Mouse (Mus musculus) liver, embryonic 16.5 days (tissue): Measurements from ENCODE around the gene Pgap3. TPM values are rescaled to one million over a fixed set of nuclear protein-coding genes. Genes with fewer than 3 reads are reported as not detected.

Experiments
- ATAC-seq: fragments of 200-750 bp; cut with Nextera tagmentation; 2 replicates; pipeline ENCODE4 v1.8.0; 2017; ENCODE audit warnings: low read depth, mild to moderate bottlenecking, moderate number of reproducible peaks, moderate library complexity
- H3K27ac ChIP-seq: fragments of 300-500 bp; sonication (generic); 2 replicates; pipeline ENCODE4 v1.5.1; 2014; ENCODE audit warnings: mild to moderate bottlenecking, low read length
- H3K27me3 ChIP-seq: fragments of 300-500 bp; sonication (generic); 2 replicates; pipeline ENCODE4 v1.6.1; 2014; ENCODE audit warnings: low read depth, low read length, mixed read lengths; ENCODE audit not compliant: control insufficient read depth, insufficient read depth
- H3K36me3 ChIP-seq: fragments of 300-500 bp; sonication (generic); 2 replicates; pipeline ENCODE4 v1.6.1; 2014; ENCODE audit warnings: mild to moderate bottlenecking; ENCODE audit not compliant: control insufficient read depth, insufficient read depth
- H3K4me1 ChIP-seq: fragments of 300-500 bp; sonication (generic); 2 replicates; pipeline ENCODE4 v1.6.1; 2014; ENCODE audit warnings: low read depth, low read length, mixed read lengths; ENCODE audit not compliant: control insufficient read depth
- H3K4me2 ChIP-seq: fragments of 300-500 bp; sonication (generic); 2 replicates; pipeline ENCODE4 v1.6.1; 2014; ENCODE audit warnings: low read depth, low read length, mixed read lengths
- H3K4me3 ChIP-seq: fragments of 300-500 bp; sonication (generic); 2 replicates; pipeline ENCODE4 v1.5.1; 2014; ENCODE audit warnings: low read depth, mild to moderate bottlenecking, low read length
- H3K9ac ChIP-seq: fragments of 300-500 bp; sonication (generic); 2 replicates; pipeline ENCODE4 v1.6.1; 2014; ENCODE audit warnings: low read depth, low read length
- H3K9me3 ChIP-seq: fragments of 300-500 bp; sonication (generic); replicated peaks from 2 replicates; pipeline ENCODE4 v1.6.1; 2016; ENCODE audit warnings: low read length; ENCODE audit not compliant: control insufficient read depth
- WGBS: fragments of 180-500 bp; shearing (Covaris S2); extraction: QIAGEN DNeasy Blood & Tissue Kit; methylation state at CpG from one replicate; pipeline ENCODE4 v1.1.7; 2014; ENCODE audit not compliant: insufficient replicate concordance; 5-methylcytosine and 5-hydroxymethylcytosine counted together
- polyA plus RNA-seq: library from polyadenylated mRNA; unstranded; fragments of >200 nt; fragmentation: Nextera tagmentation; extraction: Ambion mirVana; gene quantifications from 2 replicates; pipeline ENCODE4 v1.2.1, GENCODE M21; 2015

The Pgap3 gene
- polyA plus RNA-seq, 1 experiment from 2014 or later, result 3.4 TPM

GRCm38 (mm10) chr11:98349308-98349707 is 51.0 kb downstream of the Pgap3 start:
- Histone ChIP-seq H3K27me3 (peaks cover 71% of the 10 kb centered on the region), H3K4me1 (no peaks in the 10 kb centered on the region; the same call in none of the 2 replicates), H3K27ac (no peak overlapping the region), H3K4me3 (no peak overlapping the region), H3K4me2 (no peak overlapping the region), H3K9ac (no peak overlapping the region), H3K36me3 (no peaks in the 10 kb centered on the region), H3K9me3 (no peaks in the 10 kb centered on the region)
- ATAC-seq, result no peak
- WGBS, result 9% methylated on average over 9 of the region's 9 CpGs

GRCm38 (mm10) chr11:98348083-98348961 is 52.0 kb downstream of the Pgap3 start, which contains the start of gene Ppp1r1b:
Gene Ppp1r1b, plus strand, starts transcription at chr11:98348404.
- 0 out of 2 replicates have a peak, but pooled peaks have one; percentile 9 for ATAC-seq
- H3K4me1 ChIP-seq, result no peaks in the 10 kb centered on the region; the same call in none of the 2 replicates
- no peaks in the 10 kb centered on the region for H3K9me3 ChIP-seq
- peak within 1 kb of the TSS; percentile 53 for H3K4me2 ChIP-seq
- H3K9ac ChIP-seq, result no peak within 1 kb of the TSS
- H3K36me3 ChIP-seq, result no peaks in the 10 kb centered on the region
- H3K27ac ChIP-seq, result no peak within 1 kb of the TSS
- H3K27me3 ChIP-seq, result peaks cover 70% of the 10 kb centered on the region
- WGBS, result 1% methylated on average over 55 of the region's 55 CpGs
- peak within 1 kb of the TSS; percentile 37 for H3K4me3 ChIP-seq

DNA sequence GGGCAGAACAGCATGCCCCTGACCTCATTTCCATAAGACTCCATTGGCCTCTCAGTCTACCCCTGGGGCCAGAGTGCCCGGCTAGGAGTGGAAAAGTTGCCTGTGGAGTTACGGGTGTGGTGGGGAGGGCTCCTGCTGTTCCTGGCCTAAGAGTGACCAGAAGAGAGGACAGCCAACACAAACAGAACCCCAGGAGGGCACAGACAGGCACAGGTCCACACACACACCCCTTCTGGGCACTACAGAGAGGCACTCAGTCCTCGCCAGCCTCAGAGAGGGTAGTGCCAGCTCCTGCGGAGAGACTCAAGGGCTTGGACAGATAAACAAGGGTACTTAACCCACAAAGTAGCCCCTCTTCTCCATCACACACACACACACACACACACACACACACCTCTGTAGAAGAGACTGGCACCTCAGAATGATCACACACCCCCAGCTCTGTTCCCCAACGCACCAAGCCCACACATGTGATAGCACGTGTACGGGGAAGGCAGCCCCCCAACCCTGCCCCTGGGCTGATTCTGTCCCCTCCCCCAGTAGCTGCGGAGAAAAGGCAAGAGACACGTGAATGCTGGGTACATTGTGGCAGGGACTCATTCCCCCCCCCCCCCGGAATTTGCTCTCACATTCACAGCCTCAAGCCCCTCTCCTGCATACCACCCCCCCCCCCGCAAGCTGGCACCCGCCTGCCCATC is 52.8 kb downstream of the Pgap3 start:
- Histone ChIP-seq H3K4me1 (peaks cover 4% of the 10 kb centered on the region), H3K9me3 (no peaks in the 10 kb centered on the region), H3K4me2 (no peak overlapping the region), H3K9ac (no peak overlapping the region), H3K27ac (no peak overlapping the region), H3K27me3 (peaks cover 75% of the 10 kb centered on the region), H3K36me3 (no peaks in the 10 kb centered on the region), H3K4me3 (no peak overlapping the region)
- ATAC-seq, result no peak
- 19% methylated on average over 8 of the region's 12 CpGs for WGBS

DNA sequence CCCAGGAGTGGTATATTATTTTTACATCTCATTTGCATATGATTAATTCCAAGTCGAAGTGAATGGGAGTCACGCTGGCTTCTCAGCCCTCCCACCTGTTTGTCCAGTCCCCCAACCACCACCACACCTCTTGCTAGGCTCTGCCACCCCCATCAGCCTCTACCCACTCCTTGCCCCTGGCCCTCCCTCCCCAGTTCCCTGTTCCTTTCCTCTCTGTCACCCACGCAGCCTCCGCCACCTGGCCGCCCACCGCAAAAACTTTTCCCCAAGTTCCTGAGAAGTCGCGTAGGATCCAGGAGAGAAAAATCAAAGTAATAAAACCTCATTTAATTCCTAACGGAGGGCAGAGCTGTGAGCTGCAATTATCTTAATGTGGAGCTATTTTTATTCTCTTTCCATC is 54.1 kb downstream of the Pgap3 start:
- no peak overlapping the region for H3K9ac ChIP-seq
- 12% methylated on average over 9 of the region's 9 CpGs for WGBS
- no peaks in the 10 kb centered on the region for H3K9me3 ChIP-seq
- no peaks in the 10 kb centered on the region for H3K36me3 ChIP-seq
- no peak overlapping the region for H3K4me3 ChIP-seq
- H3K27me3 ChIP-seq, result peaks cover 79% of the 10 kb centered on the region
- H3K4me1 ChIP-seq, result peaks cover 4% of the 10 kb centered on the region
- H3K4me2 ChIP-seq, result no peak overlapping the region
- no peak overlapping the region for H3K27ac ChIP-seq
- ATAC-seq, result no peak

DNA sequence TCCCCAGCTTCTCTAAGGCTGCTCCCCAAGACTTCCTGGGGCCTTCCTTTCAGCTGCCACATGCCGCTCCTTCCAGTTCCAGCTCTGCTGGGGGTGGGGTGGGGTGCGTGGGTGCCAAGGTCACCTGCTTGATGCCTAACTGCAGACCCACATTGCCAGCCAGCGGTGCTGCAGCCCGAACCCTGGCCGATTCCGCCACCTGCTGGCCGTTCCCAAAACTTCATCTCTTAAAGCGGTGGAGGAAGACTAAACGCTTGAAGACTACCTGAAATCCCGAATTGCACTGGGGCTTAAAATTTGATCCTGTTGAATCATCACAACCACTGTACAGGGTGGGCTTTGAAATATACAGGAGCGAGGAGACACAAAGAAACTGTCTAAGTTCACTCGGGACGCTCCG is 55.0 kb downstream of the Pgap3 start:
- WGBS, result 2% methylated on average over 14 of the region's 14 CpGs
- Histone ChIP-seq H3K4me2 (peak overlapping the region; percentile 30; the same call in 1 of the 2 replicates), H3K27ac (no peak overlapping the region), H3K27me3 (peaks cover 77% of the 10 kb centered on the region), H3K4me1 (peaks cover 4% of the 10 kb centered on the region), H3K9me3 (no peaks in the 10 kb centered on the region), H3K4me3 (no peak overlapping the region), H3K36me3 (no peaks in the 10 kb centered on the region), H3K9ac (no peak overlapping the region)
- no peak for ATAC-seq

DNA sequence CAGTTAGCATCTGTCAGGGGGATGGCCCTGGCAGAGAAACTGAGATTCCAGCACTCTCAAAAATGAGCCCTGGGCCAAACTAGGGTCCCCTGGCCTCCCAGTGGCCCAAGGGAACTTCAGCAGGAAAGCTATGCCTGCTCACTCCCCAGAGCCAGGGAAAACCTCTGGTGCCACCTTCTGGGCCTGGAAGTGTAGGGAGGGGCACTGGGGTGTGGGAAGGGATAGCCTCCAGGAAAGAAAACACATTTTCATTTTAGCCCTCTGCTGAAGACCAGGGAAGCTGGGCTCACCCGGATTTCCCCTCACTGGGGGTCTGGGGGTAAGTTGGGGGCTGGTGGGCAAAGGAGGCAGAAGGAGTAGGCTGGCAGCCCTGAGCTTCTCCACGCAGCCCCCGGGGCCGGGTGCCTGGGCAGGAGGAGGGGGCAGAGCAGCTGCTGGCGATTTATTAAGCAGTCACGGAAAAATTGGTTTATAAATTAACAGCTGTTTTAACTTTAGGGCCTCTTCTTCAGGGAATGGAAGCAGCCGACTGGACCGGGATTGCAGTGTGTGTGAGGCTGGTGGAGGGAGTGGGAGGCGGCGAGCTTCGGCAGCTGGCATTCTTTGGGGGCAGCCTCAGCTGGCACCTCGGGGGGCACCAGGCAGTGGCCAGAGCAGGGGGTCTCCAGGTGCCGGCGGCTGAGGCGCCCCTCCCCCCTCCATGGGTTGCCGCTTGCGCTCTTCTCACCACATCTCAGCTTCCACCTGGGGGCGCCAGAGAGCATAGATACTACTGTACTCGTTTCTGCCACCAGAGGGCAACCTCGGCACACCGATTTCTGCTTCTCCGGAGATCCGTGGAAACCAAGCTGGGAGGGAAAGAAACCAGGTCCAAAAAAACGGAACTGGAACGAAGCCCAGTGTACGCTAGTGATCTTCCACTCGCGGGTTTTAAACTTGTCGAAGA is 58.0 kb downstream of the Pgap3 start:
- H3K4me1 ChIP-seq, result peaks cover 4% of the 10 kb centered on the region
- no peak overlapping the region for H3K27ac ChIP-seq
- 3% methylated on average over 29 of the region's 29 CpGs for WGBS
- H3K4me3 ChIP-seq, result peak overlapping the region; percentile 13; the same call in 1 of the 2 replicates
- no peaks in the 10 kb centered on the region for H3K36me3 ChIP-seq
- peak; percentile 19; the same call in 1 of the 2 replicates for ATAC-seq
- H3K9ac ChIP-seq, result no peak overlapping the region
- H3K4me2 ChIP-seq, result peak overlapping the region; percentile 34; the same call in 1 of the 2 replicates
- H3K27me3 ChIP-seq, result peaks cover 77% of the 10 kb centered on the region
- H3K9me3 ChIP-seq, result no peaks in the 10 kb centered on the region

DNA sequence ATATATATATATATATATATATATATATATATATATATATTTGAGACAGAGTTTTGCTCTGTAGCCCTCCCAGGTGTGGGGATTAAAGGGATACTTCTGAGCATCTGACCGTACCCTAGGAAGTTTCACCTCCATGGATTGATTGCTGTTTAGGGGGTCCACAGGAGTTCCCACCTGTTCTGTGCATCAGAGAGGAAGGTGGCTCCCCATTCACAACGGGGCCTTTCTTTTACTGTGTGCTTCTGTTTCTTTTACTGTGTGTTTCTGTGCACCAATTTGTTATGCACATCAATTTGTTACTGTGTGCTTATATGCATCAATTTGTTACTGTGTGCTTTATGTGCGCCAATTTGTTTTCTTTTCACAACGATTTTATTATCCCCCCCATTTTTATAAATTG is 59.1 kb downstream of the Pgap3 start:
- Histone ChIP-seq H3K9ac (no peak overlapping the region), H3K4me2 (no peak overlapping the region), H3K36me3 (no peaks in the 10 kb centered on the region), H3K4me3 (no peak overlapping the region), H3K4me1 (peaks cover 4% of the 10 kb centered on the region), H3K27ac (no peak overlapping the region), H3K9me3 (no peaks in the 10 kb centered on the region), H3K27me3 (peaks cover 77% of the 10 kb centered on the region)
- 53% methylated on average over 4 of the region's 4 CpGs for WGBS
- no peak for ATAC-seq

- H3K27ac ChIP-seq, result no peak overlapping the region
- peaks cover 4% of the 10 kb centered on the region for H3K4me1 ChIP-seq
- no peak overlapping the region for H3K4me3 ChIP-seq
- H3K9me3 ChIP-seq, result no peaks in the 10 kb centered on the region
- H3K27me3 ChIP-seq, result peaks cover 77% of the 10 kb centered on the region
- no peak overlapping the region for H3K9ac ChIP-seq
- ATAC-seq, result no peak
- no peaks in the 10 kb centered on the region for H3K36me3 ChIP-seq
- WGBS, result 6% methylated on average over 4 of the region's 4 CpGs
- H3K4me2 ChIP-seq, result no peak overlapping the region
Observed at GRCm38 (mm10) chr11:98340597-98340996, 59.7 kb downstream of the Pgap3 start.
